Mouse (Mus musculus) midbrain, postnatal 0 days (tissue): ENCODE data around the gene A130010J15Rik. TPM values are rescaled to one million over a fixed set of nuclear protein-coding genes. Genes with fewer than 3 reads are reported as not detected.

Experiments
- ATAC-seq: fragments of 200-750 bp; cut with Nextera tagmentation; 2 replicates; pipeline ENCODE4 v1.8.0; 2017; ENCODE audit warnings: moderate number of reproducible peaks, mild to moderate bottlenecking, moderate TSS enrichment, moderate library complexity; ENCODE audit not compliant: low FRiP score
- DNase-seq: peaks from one replicate; pipeline ENCODE4 v3.0.0-alpha.2; 2015; ENCODE audit warnings: low spot score
- H3K27ac ChIP-seq: fragments of 300-500 bp; sonication (generic); 2 replicates; pipeline ENCODE4 v1.5.1; 2014; ENCODE audit warnings: low read depth, mild to moderate bottlenecking, low read length, mixed read lengths
- H3K27me3 ChIP-seq: fragments of 300-500 bp; sonication (generic); 2 replicates; pipeline ENCODE4 v1.6.1; 2014; ENCODE audit warnings: low read length, control low read depth, mixed read lengths; ENCODE audit not compliant: insufficient read depth
- H3K36me3 ChIP-seq: fragments of 300-500 bp; sonication (generic); 2 replicates; pipeline ENCODE4 v1.6.1; 2014; ENCODE audit warnings: low read length, control low read depth, mixed read lengths; ENCODE audit not compliant: insufficient read depth
- H3K4me1 ChIP-seq: fragments of 300-500 bp; sonication (generic); 2 replicates; pipeline ENCODE4 v1.6.1; 2014; ENCODE audit warnings: mild to moderate bottlenecking, control low read depth, antibody characterized with exemption, low read length, mixed read lengths; ENCODE audit not compliant: insufficient read depth
- H3K4me2 ChIP-seq: fragments of 300-500 bp; sonication (generic); 2 replicates; pipeline ENCODE4 v1.6.1; 2014; ENCODE audit warnings: low read depth, mild to moderate bottlenecking, low read length, mixed read lengths; ENCODE audit not compliant: poor library complexity, severe bottlenecking
- H3K4me3 ChIP-seq: fragments of 300-500 bp; sonication (generic); 2 replicates; pipeline ENCODE4 v1.5.1; 2014; ENCODE audit warnings: low read depth, mild to moderate bottlenecking, low read length, moderate library complexity
- H3K9ac ChIP-seq: fragments of 300-500 bp; sonication (generic); replicated peaks from 2 replicates; pipeline ENCODE4 v1.6.1; 2014; ENCODE audit warnings: mild to moderate bottlenecking, low read length, moderate library complexity, mixed read lengths; ENCODE audit not compliant: poor library complexity, severe bottlenecking
- H3K9me3 ChIP-seq: fragments of 300-500 bp; sonication (generic); 2 replicates; pipeline ENCODE4 v1.6.1; 2016; ENCODE audit warnings: low read length, control low read depth
- CTCF ChIP-seq: IDR thresholded peaks from 2 replicates; pipeline ENCODE4 v1.5.1; 2016; ENCODE audit warnings: antibody characterized with exemption, mild to moderate bottlenecking
- WGBS: fragments of 180-500 bp; shearing (Covaris S2); extraction: QIAGEN DNeasy Blood & Tissue Kit; methylation state at CpG from one replicate; pipeline ENCODE4 v1.1.7; 2014; 5-methylcytosine and 5-hydroxymethylcytosine counted together
- polyA plus RNA-seq: library from polyadenylated mRNA; unstranded; fragments of >200 nt; fragmentation: Nextera tagmentation; extraction: Ambion mirVana; gene quantifications from 2 replicates; pipeline ENCODE4 v1.2.1, GENCODE M21; 2015
- total RNA-seq: library from RNA; depleted of rRNA; stranded (reverse); fragments of >200 nt; gene quantifications from 2 replicates; pipeline ENCODE4 v1.2.3, GENCODE M21; 2014

The A130010J15Rik gene
- total and polyA plus RNA-seq, 2 experiments from 2014 or later, result 10.0 to 10.5 TPM

GRCm38 (mm10) chr1:193146416-193146815 lies 21.4 kb upstream of the A130010J15Rik start:
- H3K9me3 ChIP-seq, result no peaks in the 10 kb centered on the region
- no peaks in the 10 kb centered on the region for H3K4me1 ChIP-seq
- WGBS, result 77% methylated on average over 1 of the region's 1 CpGs
- H3K4me2 ChIP-seq, result no peak overlapping the region
- no peak for ATAC-seq
- no peak for TF ChIP-seq CTCF
- H3K9ac ChIP-seq, result no peak overlapping the region
- DNase-seq, result no peak
- no peak overlapping the region for H3K27ac ChIP-seq
- H3K4me3 ChIP-seq, result no peak overlapping the region
- no peaks in the 10 kb centered on the region for H3K27me3 ChIP-seq
- H3K36me3 ChIP-seq, result no peaks in the 10 kb centered on the region

- Histone ChIP-seq H3K4me1 (0 out of 2 replicates have a peak, but pooled peaks cover 5% of the 10 kb centered on the region), H3K9me3 (no peaks in the 10 kb centered on the region), H3K36me3 (no peaks in the 10 kb centered on the region), H3K27ac (no peak overlapping the region), H3K4me2 (no peak overlapping the region), H3K4me3 (no peak overlapping the region), H3K9ac (no peak overlapping the region), H3K27me3 (peaks cover 22% of the 10 kb centered on the region)
- 68% methylated on average over 3 of the region's 3 CpGs for WGBS
- DNase-seq (no peak), ATAC-seq (no peak)
- no peak for TF ChIP-seq CTCF
Measured at GRCm38 (mm10) chr1:193149231-193149630, 18.6 kb upstream of the A130010J15Rik start.

GRCm38 (mm10) chr1:193151134-193151533 lies 16.7 kb upstream of the A130010J15Rik start:
- H3K27ac ChIP-seq, result no peak overlapping the region
- no peak overlapping the region for H3K9ac ChIP-seq
- H3K27me3 ChIP-seq, result peaks cover 24% of the 10 kb centered on the region
- WGBS, result 38% methylated on average over 7 of the region's 7 CpGs
- 0 out of 2 replicates have a peak, but pooled peaks cover 5% of the 10 kb centered on the region for H3K4me1 ChIP-seq
- no peak for TF ChIP-seq CTCF
- H3K4me3 ChIP-seq, result no peak overlapping the region
- no peak for ATAC-seq
- no peak overlapping the region for H3K4me2 ChIP-seq
- peak; percentile 21 for DNase-seq
- no peaks in the 10 kb centered on the region for H3K36me3 ChIP-seq
- H3K9me3 ChIP-seq, result no peaks in the 10 kb centered on the region

- H3K4me3 ChIP-seq, result peak within 1 kb of the TSS; percentile 15; the same call in 1 of the 2 replicates
- no peaks in the 10 kb centered on the region for H3K36me3 ChIP-seq
- 2% methylated on average over 30 of the region's 30 CpGs for WGBS
- peak within 1 kb of the TSS; percentile 29 for H3K4me2 ChIP-seq
- no peaks in the 10 kb centered on the region for H3K9me3 ChIP-seq
- H3K4me1 ChIP-seq, result 0 out of 2 replicates have a peak, but pooled peaks cover 5% of the 10 kb centered on the region
- peak; percentile 27; the same call in 1 of the 2 replicates for ATAC-seq
- DNase-seq, result no peak
- no peak within 1 kb of the TSS for H3K9ac ChIP-seq
- peaks cover 24% of the 10 kb centered on the region for H3K27me3 ChIP-seq
- H3K27ac ChIP-seq, result no peak within 1 kb of the TSS
- no peak for TF ChIP-seq CTCF
Measured at GRCm38 (mm10) chr1:193152872-193153271, 15.0 kb upstream of the A130010J15Rik start, which contains the start of gene Irf6. Gene Irf6 (plus strand): TSS chr1:193153111.

DNA sequence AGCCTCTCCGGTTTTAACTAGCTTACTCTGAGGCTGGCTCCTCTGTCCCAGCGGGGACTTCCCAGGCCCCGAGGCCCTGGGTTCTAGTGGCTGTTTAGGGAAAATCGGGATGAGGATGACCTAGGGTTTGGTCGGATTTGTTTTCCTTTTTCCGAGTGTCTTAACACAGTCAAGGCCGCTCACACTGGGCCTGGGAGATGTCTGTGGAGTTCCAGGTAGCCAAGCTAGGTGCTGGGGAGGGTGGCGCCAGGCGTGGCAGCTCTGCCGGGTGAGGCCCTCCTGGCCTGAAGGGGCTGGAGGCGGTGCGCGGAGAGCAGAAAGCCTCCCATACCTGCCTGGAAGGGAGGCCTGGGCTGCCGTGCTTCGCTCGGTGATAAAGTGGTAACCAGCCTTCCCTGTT lies 14.3 kb upstream of the A130010J15Rik start:
- DNase-seq (no peak), ATAC-seq (no peak)
- H3K4me3 ChIP-seq, result no peak overlapping the region
- 37% methylated on average over 16 of the region's 16 CpGs for WGBS
- no peak overlapping the region for H3K4me2 ChIP-seq
- H3K9ac ChIP-seq, result no peak overlapping the region
- TF ChIP-seq CTCF, result no peak
- no peak overlapping the region for H3K27ac ChIP-seq
- H3K9me3 ChIP-seq, result no peaks in the 10 kb centered on the region
- peaks cover 24% of the 10 kb centered on the region for H3K27me3 ChIP-seq
- no peaks in the 10 kb centered on the region for H3K36me3 ChIP-seq
- H3K4me1 ChIP-seq, result 0 out of 2 replicates have a peak, but pooled peaks cover 5% of the 10 kb centered on the region

- 80% methylated on average over 15 of the region's 15 CpGs for WGBS
- no peak for TF ChIP-seq CTCF
- 0 out of 2 replicates have a peak, but pooled peaks cover 5% of the 10 kb centered on the region for H3K4me1 ChIP-seq
- no peak for ATAC-seq
- no peak overlapping the region for H3K4me3 ChIP-seq
- no peaks in the 10 kb centered on the region for H3K9me3 ChIP-seq
- H3K4me2 ChIP-seq, result no peak overlapping the region
- no peak overlapping the region for H3K27ac ChIP-seq
- H3K9ac ChIP-seq, result no peak overlapping the region
- H3K36me3 ChIP-seq, result no peaks in the 10 kb centered on the region
- H3K27me3 ChIP-seq, result peaks cover 24% of the 10 kb centered on the region
- no peak for DNase-seq
Measured at GRCm38 (mm10) chr1:193156316-193157110, 11.3 kb upstream of the A130010J15Rik start.
